Mouse (Mus musculus) heart, adult 2 months (tissue): ENCODE measurements around the gene Ptrhd1.

Experiments used
- CTCF ChIP-seq: fragments of 200-600 bp; IDR thresholded peaks from 2 replicates; pipeline ENCODE4 v1.8.1; 2022; ENCODE audit warnings: antibody characterized with exemption, mild to moderate bottlenecking, moderate library complexity
- EP300 ChIP-seq: fragments of 200-500 bp; IDR thresholded peaks from 2 replicates; pipeline ENCODE4 v1.6.1; 2011; ENCODE audit warnings: low read depth, low read length, control low read depth; ENCODE audit not compliant: insufficient read depth
- POLR2A ChIP-seq: fragments of 200-500 bp; IDR thresholded peaks from 2 replicates; pipeline ENCODE4 v1.6.1; 2011; ENCODE audit warnings: mild to moderate bottlenecking, low read depth, low read length, control low read depth; ENCODE audit not compliant: insufficient read depth

GRCm38 (mm10) chr12:4271078-4271477, 37.3 kb downstream of the Ptrhd1 start:
- no peak for TF ChIP-seq CTCF
- TF ChIP-seq EP300 = no peak
- TF ChIP-seq POLR2A = no peak
